Mouse (Mus musculus) ES-E14 (cell line): ENCODE measurements around the gene Plxnb1. TPM values are rescaled to one million over a fixed set of nuclear protein-coding genes. Genes with fewer than 3 reads are reported as not detected.
"Not testable (repeated sequence)": the region's sequence is repeated elsewhere in the genome, so short reads cannot be mapped to it uniquely, and the experiment has no call there.

ENCODE experiments used
- DNase-seq: peaks from one replicate; pipeline ENCODE4 v3.0.0-alpha.2; 2013; ENCODE audit warnings: low read depth, low spot score
- H3K27ac ChIP-seq: 2 replicates; pipeline ENCODE4 v1.5.1; 2012; ENCODE audit warnings: low read depth, mild to moderate bottlenecking, low read length, moderate library complexity, mixed read lengths; ENCODE audit not compliant: poor library complexity, insufficient read depth, severe bottlenecking
- H3K36me3 ChIP-seq: 2 replicates; pipeline ENCODE4 v1.6.1; 2012; ENCODE audit warnings: mild to moderate bottlenecking, low read length, moderate library complexity, mixed read lengths; ENCODE audit not compliant: control insufficient read depth, poor library complexity, insufficient read depth, severe bottlenecking
- H3K4me1 ChIP-seq, 2 experiments: fragments of 150-350 bp in 1 of 2; sonication (generic) in 1 of 2; 2 replicates each; pipeline ENCODE4 v1.6.1; 2012; ENCODE audit warnings: low read length in 2 of 2, mild to moderate bottlenecking in 1 of 2, mixed read lengths in 1 of 2; ENCODE audit not compliant: control insufficient read depth in 2 of 2, insufficient read depth in 2 of 2, poor library complexity in 1 of 2
- H3K4me3 ChIP-seq, 2 experiments: fragments of 150-350 bp in 1 of 2; sonication (generic) in 1 of 2; 2 replicates each; pipeline ENCODE4 v1.5.1; 2012; ENCODE audit warnings: low read length in 2 of 2, low read depth in 1 of 2, mild to moderate bottlenecking in 1 of 2, mixed read lengths in 1 of 2; ENCODE audit not compliant: insufficient read depth in 1 of 2, poor library complexity in 1 of 2, severe bottlenecking in 1 of 2
- H3K9ac ChIP-seq: 2 replicates; pipeline ENCODE4 v1.6.1; 2012; ENCODE audit warnings: low read depth, mild to moderate bottlenecking, low read length, mixed read lengths; ENCODE audit not compliant: poor library complexity, insufficient read depth, severe bottlenecking
- H3K9me3 ChIP-seq: fragments of 150-350 bp; sonication (generic); 2 replicates; pipeline ENCODE4 v1.6.1; 2012; ENCODE audit warnings: low read depth, mild to moderate bottlenecking, low read length; ENCODE audit not compliant: control insufficient read depth, insufficient read depth
- CHD2 ChIP-seq: IDR thresholded peaks from 2 replicates; pipeline ENCODE4 v1.6.1; 2014; ENCODE audit warnings: mild to moderate bottlenecking, low read depth, low read length, inconsistent platforms
- HCFC1 ChIP-seq: IDR thresholded peaks from 2 replicates; pipeline ENCODE4 v1.6.1; 2012; ENCODE audit warnings: low read length, inconsistent platforms, borderline replicate concordance; ENCODE audit not compliant: insufficient read depth
- MAFK ChIP-seq: IDR thresholded peaks from 2 replicates; pipeline ENCODE4 v1.6.1; 2014; ENCODE audit warnings: mild to moderate bottlenecking, low read depth, low read length, inconsistent platforms; ENCODE audit not compliant: insufficient read depth
- ZC3H11A ChIP-seq: IDR thresholded peaks from 2 replicates; pipeline ENCODE4 v1.6.1; 2012; ENCODE audit warnings: low read depth, mild to moderate bottlenecking, inconsistent platforms, low read length, borderline replicate concordance
- ZNF384 ChIP-seq: IDR thresholded peaks from 2 replicates; pipeline ENCODE4 v1.6.1; 2012; ENCODE audit warnings: low read depth, low read length, inconsistent platforms
- in situ Hi-C, 2 experiments: fragments of 600-800 bp; cut with MboI; formaldehyde crosslinking; loops; one replicate each; pipeline ENCODE4 v1.15.1; 2025; ENCODE audit warnings: low sequenced_read_pairs in 2 of 2, inconsistent platforms in 1 of 2; ENCODE audit not compliant: unreplicated experiment in 2 of 2
- total RNA-seq: library from RNA; depleted of rRNA; stranded (reverse); fragments of 300-350 nt; gene quantifications from 2 replicates; pipeline ENCODE4 v1.2.3, GENCODE M21; 2012

Plxnb1 gene
- total RNA-seq, 1 experiment = 17.8 TPM

- Histone ChIP-seq H3K9ac (no peak overlapping the region), H3K9me3 (no peaks in the 10 kb centered on the region), H3K4me3 (no peak overlapping the region), H3K4me1 (no peaks in the 10 kb centered on the region), H3K36me3 (no peaks in the 10 kb centered on the region), H3K27ac (no peak overlapping the region)
- no peak for DNase-seq
- no peak for TF ChIP-seq MAFK
- no peak for TF ChIP-seq ZC3H11A
- TF ChIP-seq CHD2 = no peak
- no peak for TF ChIP-seq ZNF384
- in situ Hi-C loops = loop anchor here in 1 of 2 experiments (10.0 kb wide), 1 partner anchor 120 kb away; no protein-coding TSS in a partner anchor
Measured at GRCm38 (mm10) chr9:109125043-109125442, 29.9 kb downstream of the Plxnb1 start.

- H3K36me3 ChIP-seq = no peaks in the 10 kb centered on the region
- DNase-seq = no peak
- TF ChIP-seq CHD2 (no peak), ZNF384 (no peak), HCFC1 (no peak), MAFK (no peak), ZC3H11A (no peak)
- H3K9me3 ChIP-seq = no peaks in the 10 kb centered on the region
- no peak overlapping the region for H3K4me3 ChIP-seq
- no peak overlapping the region for H3K9ac ChIP-seq
- H3K27ac ChIP-seq = no peak overlapping the region
- H3K4me1 ChIP-seq = no peaks in the 10 kb centered on the region
- in situ Hi-C loops = loop anchor here in 1 of 2 experiments (10.0 kb wide), 1 partner anchor 121 kb away; no protein-coding TSS in a partner anchor
Measured at GRCm38 (mm10) chr9:109125481-109125880, 30.3 kb downstream of the Plxnb1 start.

GRCm38 (mm10) chr9:109127076-109127475, 31.9 kb downstream of the Plxnb1 start:
- H3K9ac ChIP-seq = no peak overlapping the region
- in situ Hi-C loops = loop anchor here in 1 of 2 experiments (10.0 kb wide), 1 partner anchor 122 kb away; no protein-coding TSS in a partner anchor

GRCm38 (mm10) chr9:109128211-109128610, 33.0 kb downstream of the Plxnb1 start:
- Histone ChIP-seq H3K36me3 (no peaks in the 10 kb centered on the region), H3K9me3 (no peaks in the 10 kb centered on the region), H3K27ac (no peak overlapping the region), H3K9ac (no peak overlapping the region), H3K4me1 (no peaks in the 10 kb centered on the region), H3K4me3 (no peak overlapping the region)
- DNase-seq = no peak
- TF ChIP-seq ZC3H11A (no peak), ZNF384 (no peak), MAFK (no peak), CHD2 (no peak), HCFC1 (no peak)
- in situ Hi-C loops = loop anchor here in 1 of 2 experiments (10.0 kb wide), 1 partner anchor 123 kb away; no protein-coding TSS in a partner anchor

More at GRCm38 (mm10) chr9:109127076-109127475, 31.9 kb downstream of the Plxnb1 start:
- no peaks in the 10 kb centered on the region for H3K9me3 ChIP-seq
- no peak overlapping the region for H3K27ac ChIP-seq
- no peak for DNase-seq
- H3K4me1 ChIP-seq = no peaks in the 10 kb centered on the region
- TF ChIP-seq ZNF384 (no peak), CHD2 (no peak), HCFC1 (no peak), ZC3H11A (no peak), MAFK (no peak)
- H3K4me3 ChIP-seq = no peak overlapping the region
- H3K36me3 ChIP-seq = no peaks in the 10 kb centered on the region

- Histone ChIP-seq H3K4me3 (no peak overlapping the region), H3K9me3 (no peaks in the 10 kb centered on the region), H3K4me1 (no peaks in the 10 kb centered on the region), H3K36me3 (no peaks in the 10 kb centered on the region), H3K27ac (no peak overlapping the region), H3K9ac (no peak overlapping the region)
- TF ChIP-seq ZC3H11A = no peak
- no peak for TF ChIP-seq CHD2
- no peak for TF ChIP-seq ZNF384
- no peak for TF ChIP-seq MAFK
- no peak for TF ChIP-seq HCFC1
- in situ Hi-C loops = no loop called here
- DNase-seq = no peak
Measured at GRCm38 (mm10) chr9:109130076-109130475, 34.9 kb downstream of the Plxnb1 start.

- H3K27ac ChIP-seq, H3K36me3 ChIP-seq, in situ Hi-C loops, H3K9ac ChIP-seq, H3K9me3 ChIP-seq, H3K4me3 ChIP-seq, DNase-seq, H3K4me1 ChIP-seq: not testable (repeated sequence)
Measured at GRCm38 (mm10) chr9:109140414-109140813, 45.2 kb downstream of the Plxnb1 start.
